Mouse (Mus musculus): Measurements from ENCODE around the gene Gm20388.

DNA sequence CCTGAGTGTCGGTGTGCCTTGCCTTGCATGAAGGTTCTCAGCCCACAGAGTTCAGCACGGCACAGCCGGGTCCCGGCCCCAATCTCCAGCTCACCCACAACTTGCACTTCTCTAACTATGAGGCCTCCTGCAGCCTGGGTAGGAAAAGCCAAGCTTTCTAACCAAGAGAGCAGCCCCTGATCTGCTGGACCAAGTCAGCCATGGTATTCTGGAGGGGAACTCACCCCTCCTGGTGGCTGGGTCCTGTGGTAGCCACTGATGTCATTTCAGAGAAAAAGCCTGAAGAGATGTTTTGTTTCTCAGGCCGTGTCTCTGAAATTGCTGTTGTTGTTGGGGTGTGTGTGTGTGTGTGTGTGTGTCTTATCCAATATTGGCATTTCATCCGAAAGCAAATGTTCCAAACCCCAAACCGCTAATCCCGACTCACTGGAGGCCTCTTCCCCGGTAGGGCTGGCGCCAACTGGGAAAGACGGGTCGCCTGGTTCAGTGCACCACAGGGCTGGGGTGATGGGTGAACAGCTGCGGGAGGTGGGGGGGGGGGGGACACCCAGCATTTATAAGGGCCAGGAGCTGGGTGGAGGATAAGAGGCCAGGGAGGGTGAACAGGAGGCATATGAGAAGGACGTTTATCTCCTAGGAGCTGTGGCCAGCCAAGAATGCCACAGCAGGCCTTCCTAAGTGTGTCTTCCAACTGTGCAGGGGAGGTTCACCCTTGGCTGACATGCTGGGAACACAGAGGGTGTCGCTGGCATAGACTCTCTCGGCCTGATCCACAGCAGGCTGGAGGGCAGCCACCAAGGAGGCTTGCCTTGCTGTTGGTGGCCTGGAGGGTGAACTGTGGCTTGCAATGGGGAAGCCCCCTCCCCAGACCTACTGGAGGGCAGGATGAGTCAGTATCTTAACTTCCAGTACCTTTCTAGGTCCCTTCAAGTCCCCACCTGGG lies 1286.4 kb downstream of the Gm20388 start:
- TF ChIP-seq POLR2A (IDR thresholded peaks at IDR 0.05; ENCODE audit: borderline replicate concordance, control insufficient read depth, low read depth, low read length) (no peak), CTCF (IDR thresholded peaks at IDR 0.05; ENCODE audit: control insufficient read depth, insufficient read depth, low read length) (no peak)

Data from bone marrow, adult 2 months (tissue).